Mouse (Mus musculus) heart, postnatal 0 days (tissue): Measurements from ENCODE around the gene Vstm5.

ENCODE experiments used
- CTCF ChIP-seq: IDR thresholded peaks from 2 replicates; pipeline ENCODE4 v1.5.1; 2016; ENCODE audit warnings: antibody characterized with exemption, control low read depth, low read depth
- EP300 ChIP-seq: IDR thresholded peaks from 2 replicates; pipeline ENCODE4 v1.6.1; 2016; ENCODE audit warnings: antibody characterized with exemption, low read depth

- TF ChIP-seq CTCF (no peak), EP300 (no peak)
Measured at GRCm38 (mm10) chr9:15240863-15241595, 2.2 kb downstream of the Vstm5 start.
